ENCODE assay signal across 8 mouse cellular contexts in the genomic region with DNA sequence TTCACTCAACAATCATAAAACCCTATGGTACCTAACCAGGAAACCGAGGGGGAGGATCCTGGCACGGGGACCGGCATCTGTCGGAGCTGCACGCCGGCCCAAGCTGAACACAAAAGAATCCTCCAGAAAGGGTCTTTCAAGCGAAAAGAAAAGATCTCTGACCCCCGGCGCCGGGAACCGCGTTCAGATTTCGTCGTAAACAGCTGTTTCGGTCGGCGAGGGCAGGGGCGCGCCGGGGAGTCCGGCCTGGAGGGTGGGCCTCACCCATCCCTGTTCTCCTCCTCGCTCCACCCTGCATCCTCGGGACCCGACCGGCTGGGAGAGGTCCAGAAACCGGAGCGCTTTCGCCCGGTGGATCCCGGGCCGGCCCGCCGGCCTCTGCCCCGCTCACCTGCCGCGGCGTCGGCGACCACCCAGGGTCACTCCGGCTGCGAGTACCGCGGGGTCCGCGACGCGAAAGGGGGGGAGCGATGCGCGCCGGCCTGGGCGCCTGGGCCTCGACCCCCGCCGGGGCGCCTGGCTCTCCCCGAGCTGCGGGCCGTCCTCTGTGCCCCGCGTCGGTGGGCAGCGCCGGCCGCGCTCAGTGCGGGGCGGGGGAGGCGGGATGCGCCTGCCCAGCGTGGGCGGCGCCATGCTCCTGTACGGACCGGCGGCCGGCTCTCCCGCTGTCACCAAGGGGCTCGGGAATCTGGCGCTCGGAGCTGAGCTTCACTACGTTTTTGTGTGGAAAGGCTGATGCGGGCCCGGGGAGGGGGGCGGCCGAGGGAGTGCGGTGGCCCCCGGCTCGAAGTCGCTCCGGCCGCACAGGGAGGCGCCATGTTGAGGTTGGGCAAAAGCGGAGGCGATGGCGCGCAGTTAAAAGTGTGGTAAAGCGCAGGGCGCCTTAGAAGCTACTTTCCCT. TPM values are rescaled to one million over a fixed set of nuclear protein-coding genes. Genes with fewer than 3 reads are reported as not detected.
A peak's percentile ranks its signal among the peaks of the same experiment; 100 is the strongest.
DNase-seq lines count a peak whose midpoint lies in the region; ATAC-seq and TF ChIP-seq lines count a peak whose summit lies in the region.

A gene (minus strand): TSS at position 585 of the 901 bp plus-strand sequence.

- TF ChIP-seq POLR2A in ES-Bruce4 (IDR thresholded peaks at IDR 0.05; ENCODE audit: insufficient read depth, low read length), result no peak
- no peak for TF ChIP-seq POLR2A in lung, adult 2 months (IDR thresholded peaks at IDR 0.05; ENCODE audit: borderline replicate concordance, extremely low read depth, low read depth, low read length)
- no peak for TF ChIP-seq POLR2A in thymus, adult 2 months (IDR thresholded peaks at IDR 0.05; ENCODE audit: control insufficient read depth, extremely low read depth, insufficient read depth, low read length, poor library complexity)

- peak; percentile 36 for DNase-seq in heart, postnatal 25 days (ENCODE audit: low spot score)
- peak in 1 of 2 experiments; percentile 54 for DNase-seq in layer of hippocampus, adult 2 months (ENCODE audit: low spot score in 2 of 2)
- peak; percentile 76 for DNase-seq in lung, adult 2 months
- DNase-seq in thymus, adult 2 months, result peak; percentile 31

- no peaks in the 10 kb centered on the region for H3K4me1 ChIP-seq in ES-Bruce4 (ENCODE audit: control insufficient read depth, insufficient read depth, low read length)
- peaks cover 21% of the 10 kb centered on the region for H3K4me1 ChIP-seq in forebrain, embryonic 16.5 days (replicated peaks; ENCODE audit: control insufficient read depth, insufficient read depth, low read length)
- H3K4me1 ChIP-seq in lung, adult 2 months (ENCODE audit: control insufficient read depth, insufficient read depth, low read length), result no peaks in the 10 kb centered on the region
- peaks cover 25% of the 10 kb centered on the region for H3K4me1 ChIP-seq in neural tube, embryonic 15.5 days
- H3K4me1 ChIP-seq in thymus, adult 2 months (replicated peaks; ENCODE audit: control insufficient read depth, insufficient read depth, low read length), result peaks cover 9% of the 10 kb centered on the region; the same call in 1 of the 2 replicates

- peak within 1 kb of the TSS; percentile 63 for H3K4me3 ChIP-seq in ES-Bruce4 (ENCODE audit: low read depth, low read length)
- peak within 1 kb of the TSS; percentile 77 for H3K4me3 ChIP-seq in forebrain, embryonic 16.5 days (replicated peaks; ENCODE audit: low read length)
- H3K4me3 ChIP-seq in layer of hippocampus, adult 2 months, result peak within 1 kb of the TSS; percentile 94
- H3K4me3 ChIP-seq in lung, adult 2 months (replicated peaks; ENCODE audit: extremely low read depth, low read depth, low read length), result peak within 1 kb of the TSS; percentile 90
- H3K4me3 ChIP-seq in neural tube, embryonic 15.5 days (replicated peaks), result peak within 1 kb of the TSS; percentile 83
- H3K4me3 ChIP-seq in thymus, adult 2 months (ENCODE audit: control insufficient read depth, insufficient read depth, low read length), result peak within 1 kb of the TSS; percentile 52

- H3K9ac ChIP-seq in ES-Bruce4 (ENCODE audit: low read depth, poor library complexity, severe bottlenecking), result peak within 1 kb of the TSS; percentile 89
- H3K9ac ChIP-seq in forebrain, embryonic 16.5 days (replicated peaks; ENCODE audit: low read depth, low read length), result peak within 1 kb of the TSS; percentile 88
- peak within 1 kb of the TSS; percentile 75 for H3K9ac ChIP-seq in neural tube, embryonic 15.5 days (replicated peaks)

- H3K4me2 ChIP-seq in forebrain, embryonic 16.5 days (ENCODE audit: low read length), result peak within 1 kb of the TSS; percentile 74
- H3K4me2 ChIP-seq in neural tube, embryonic 15.5 days, result peak within 1 kb of the TSS; percentile 77

- H3K9me3 ChIP-seq in ES-Bruce4 (replicated peaks; ENCODE audit: control insufficient read depth, insufficient read depth, low read length, poor library complexity, severe bottlenecking), result no peaks in the 10 kb centered on the region
- no peaks in the 10 kb centered on the region for H3K9me3 ChIP-seq in forebrain, embryonic 16.5 days (ENCODE audit: control insufficient read depth, low read length)
- no peaks in the 10 kb centered on the region for H3K9me3 ChIP-seq in neural tube, embryonic 15.5 days (replicated peaks)

- no peaks in the 10 kb centered on the region for H3K36me3 ChIP-seq in ES-Bruce4 (ENCODE audit: control insufficient read depth, insufficient read depth, low read length, poor library complexity, severe bottlenecking)
- no peaks in the 10 kb centered on the region for H3K36me3 ChIP-seq in forebrain, embryonic 16.5 days (ENCODE audit: control insufficient read depth, insufficient read depth)
- H3K36me3 ChIP-seq in neural tube, embryonic 15.5 days, result no peaks in the 10 kb centered on the region
- H3K36me3 ChIP-seq in thymus, adult 2 months (ENCODE audit: control insufficient read depth, insufficient read depth, low read length), result no peaks in the 10 kb centered on the region

- TF ChIP-seq CTCF in ES-Bruce4 (IDR thresholded peaks at IDR 0.05; ENCODE audit: low read depth, low read length), result no peak
- no peak for TF ChIP-seq CTCF in layer of hippocampus, adult 2 months (conservative IDR thresholded peaks at IDR 0.05)
- TF ChIP-seq CTCF in lung, adult 2 months (IDR thresholded peaks at IDR 0.05; ENCODE audit: insufficient read depth, low read length), result no peak
- no peak for TF ChIP-seq CTCF in thymus, adult 2 months (IDR thresholded peaks at IDR 0.05; ENCODE audit: borderline replicate concordance, control insufficient read depth, extremely low read depth, insufficient read depth, low read length, poor library complexity)

- H3K27me3 ChIP-seq in ES-Bruce4 (ENCODE audit: control insufficient read depth, insufficient read depth, low read length, poor library complexity, severe bottlenecking), result no peaks in the 10 kb centered on the region
- no peaks in the 10 kb centered on the region for H3K27me3 ChIP-seq in forebrain, embryonic 16.5 days (replicated peaks; ENCODE audit: control insufficient read depth, insufficient read depth, low read length)
- H3K27me3 ChIP-seq in neural tube, embryonic 15.5 days (replicated peaks), result 0 out of 2 replicates have a peak, but pooled peaks cover 4% of the 10 kb centered on the region
- H3K27me3 ChIP-seq in thymus, adult 2 months (ENCODE audit: control insufficient read depth, insufficient read depth, low read length), result peaks cover 18% of the 10 kb centered on the region

- intact Hi-C loops in heart, postnatal 25 days (cut with DNase I), result no loop called here

- ATAC-seq in cerebellum, adult (ENCODE audit: insufficient number of reproducible peaks, low FRiP score, low TSS enrichment), result peak; percentile 83
- peak; percentile 95 for ATAC-seq in forebrain, embryonic 16.5 days
- ATAC-seq in neural tube, embryonic 15.5 days (ENCODE audit: low FRiP score), result peak; percentile 97

- no peak for TF ChIP-seq EP300 in ES-Bruce4 (IDR thresholded peaks at IDR 0.05; ENCODE audit: insufficient read depth, low read depth, low read length)

- WGBS in forebrain, embryonic 16.5 days, result under 1% methylated on average over 95 of the region's 99 CpGs
- under 1% methylated on average over 93 of the region's 99 CpGs for WGBS in lung, adult 2 months
- under 1% methylated on average over 77 of the region's 99 CpGs for WGBS in neural tube, embryonic 15.5 days
- WGBS in thymus, adult 2 months, result under 1% methylated on average over 91 of the region's 99 CpGs

- H3K27ac ChIP-seq in ES-Bruce4 (ENCODE audit: insufficient read depth, low read length), result no peak within 1 kb of the TSS
- H3K27ac ChIP-seq in forebrain, embryonic 16.5 days (ENCODE audit: low read length), result peak within 1 kb of the TSS; percentile 73
- H3K27ac ChIP-seq in layer of hippocampus, adult 2 months, result peak within 1 kb of the TSS; percentile 97
- H3K27ac ChIP-seq in neural tube, embryonic 15.5 days (replicated peaks), result peak within 1 kb of the TSS; percentile 92
- H3K27ac ChIP-seq in thymus, adult 2 months (ENCODE audit: control insufficient read depth, insufficient read depth, low read length), result no peak within 1 kb of the TSS

RNA-seq across cellular contexts. Expression of the gene that starts here (rescaled TPM):
- polyA plus RNA-seq in ES-Bruce4 (2011; ENCODE audit: insufficient read depth, insufficient read length, low read depth, missing spikeins), result 8.1 and 8.6 TPM in 2 replicates
- polyA plus RNA-seq in forebrain, embryonic 16.5 days (2015; fragmentation: Nextera tagmentation; extraction: Ambion mirVana), result 51.0 and 54.0 TPM in 2 replicates
- 1 to 10 TPM; 6.0 to 7.3 TPM for total RNA-seq in heart, postnatal 25 days (2021)
- 10 to 100 TPM; 35.6 to 37.9 TPM for total RNA-seq in layer of hippocampus, adult 2 months (2021)
- 4.7 and 5.1 TPM in 2 replicates for polyA plus RNA-seq in lung, adult 2 months (2012; rRNA removed)
- polyA plus RNA-seq in neural tube, embryonic 15.5 days (2015; fragmentation: Nextera tagmentation; extraction: Ambion mirVana), result 52.6 and 60.0 TPM in 2 replicates
- polyA plus RNA-seq in thymus, adult 2 months (2012; rRNA removed), result 1.4 and 2.0 TPM in 2 replicates

Comparison
In these comparisons a context has a peak if more than half of its experiments do, and no peak if none do; other contexts are left out.
1. RNA of the gene that starts here (total RNA-seq): 35.6 to 37.9 TPM in layer of hippocampus, adult 2 months; 6.0 to 7.3 TPM in heart, postnatal 25 days; every median in the first group is over 4 times any median in the second.
2. H3K27ac ChIP-seq: peak in forebrain, embryonic 16.5 days (single experiment), layer of hippocampus, adult 2 months (single experiment) and neural tube, embryonic 15.5 days (single experiment); none in ES-Bruce4 (single experiment) and thymus, adult 2 months (single experiment).
3. Peak in every context shown above with its lines, with median percentiles within 50 percentile points of each other: H3K4me3 ChIP-seq, H3K9ac ChIP-seq and ATAC-seq.